Mouse (Mus musculus): ENCODE data around the gene Tecr. TPM values are rescaled to one million over a fixed set of nuclear protein-coding genes. Genes with fewer than 3 reads are reported as not detected.
A peak's percentile ranks its signal among the peaks of the same experiment; 100 is the strongest.

Gene Tecr
- total and polyA plus RNA-seq, 3 experiments = 111 to 199 (median 171) TPM

GRCm38 (mm10) chr8:83619568-83620285, 12.0 kb upstream of the Tecr start:
- Histone ChIP-seq H3K4me3 (replicated peaks in 1 of 3; ENCODE audit: low read depth in 2 of 3, low read length in 2 of 3, poor library complexity in 1 of 3) (no peak overlapping the region), H3K9ac (ENCODE audit: insufficient read depth, low read depth) (no peak overlapping the region), H3K9me3 (replicated peaks; ENCODE audit: low read length) (peaks cover 2% of the 10 kb centered on the region), H3K79me2 (replicated peaks; ENCODE audit: control insufficient read depth, extremely low read depth, insufficient read depth, poor library complexity, severe bottlenecking) (no peaks in the 10 kb centered on the region), H3K36me3 (replicated peaks in 1 of 2; ENCODE audit: control insufficient read depth in 1 of 2, insufficient read depth in 1 of 2, low read length in 1 of 2) (no peaks in the 10 kb centered on the region), H3K4me1 (ENCODE audit: control insufficient read depth in 1 of 2, insufficient read depth in 2 of 2) (peaks cover 15 to 35% of the 10 kb centered on the region in 2 experiments), H3K27me3 (replicated peaks) (no peaks in the 10 kb centered on the region), H3K4me2 (ENCODE audit: insufficient read depth, low read depth, poor library complexity, severe bottlenecking) (no peak overlapping the region), H3K27ac (ENCODE audit: insufficient read depth, low read depth) (no peak overlapping the region)
- DNase-seq (ENCODE audit: extremely low read depth) = no peak
- dilution Hi-C loops (cut with MboI; ENCODE audit: extremely low pct_ligation_motif_present, extremely low pct_unique_long_range_greater_than_20kb, low sequenced_read_pairs) = no loop called here
- in situ Hi-C loops (cut with MboI; ENCODE audit: low pct_ligation_motif_present, low pct_unique_long_range_greater_than_20kb, low sequenced_read_pairs) = no loop called here
- 0 out of 2 replicates have a peak, but pooled peaks have one; percentile 25 for TF ChIP-seq BHLHE40 (IDR thresholded peaks at IDR 0.05; ENCODE audit: low read depth, low read length)
- TF ChIP-seq HCFC1 (IDR thresholded peaks at IDR 0.05; ENCODE audit: low read depth, low read length) = no peak
- TF ChIP-seq MAFK (IDR thresholded peaks at IDR 0.05; ENCODE audit: insufficient replicate concordance, low read length) = no peak
- peak; percentile 34; the same call in 1 of the 2 replicates for TF ChIP-seq JUN (IDR thresholded peaks at IDR 0.05; ENCODE audit: insufficient read depth, low read depth, low read length)
- 0 out of 2 replicates have a peak, but pooled peaks have one; percentile 13 for TF ChIP-seq IRF4 (IDR thresholded peaks at IDR 0.05; ENCODE audit: low read depth, low read length)
- TF ChIP-seq EP300 (IDR thresholded peaks at IDR 0.05; ENCODE audit: low read length) = peak; percentile 44; the same call in 1 of the 2 replicates
- peak; percentile 40; the same call in 1 of the 2 replicates for TF ChIP-seq ETS1 (conservative IDR thresholded peaks at IDR 0.05; ENCODE audit: low read depth, low read length)
- no peak for TF ChIP-seq POLR2A (IDR thresholded peaks at IDR 0.05; ENCODE audit: low read depth, low read length)

GRCm38 (mm10) chr8:83618566-83618965, 10.8 kb upstream of the Tecr start:
- H3K27me3 ChIP-seq (replicated peaks) = no peaks in the 10 kb centered on the region
- H3K4me1 ChIP-seq (ENCODE audit: control insufficient read depth in 1 of 2, insufficient read depth in 2 of 2) = peaks cover 8 to 28% of the 10 kb centered on the region in 2 experiments
- no peak for DNase-seq (ENCODE audit: extremely low read depth)
- in situ Hi-C loops (cut with MboI; ENCODE audit: low pct_ligation_motif_present, low pct_unique_long_range_greater_than_20kb, low sequenced_read_pairs) = no loop called here
- TF ChIP-seq JUN (IDR thresholded peaks at IDR 0.05; ENCODE audit: insufficient read depth, low read depth, low read length) (no peak), CHD2 (IDR thresholded peaks at IDR 0.05; ENCODE audit: low read length) (no peak), POLR2A (IDR thresholded peaks at IDR 0.05; ENCODE audit: low read depth, low read length) (no peak)
- H3K4me3 ChIP-seq (replicated peaks in 1 of 3; ENCODE audit: low read depth in 2 of 3, low read length in 2 of 3, poor library complexity in 1 of 3) = no peak overlapping the region
- dilution Hi-C loops (cut with MboI; ENCODE audit: extremely low pct_ligation_motif_present, extremely low pct_unique_long_range_greater_than_20kb, low sequenced_read_pairs) = no loop called here
- H3K79me2 ChIP-seq (replicated peaks; ENCODE audit: control insufficient read depth, extremely low read depth, insufficient read depth, poor library complexity, severe bottlenecking) = no peaks in the 10 kb centered on the region
- H3K36me3 ChIP-seq (replicated peaks in 1 of 2; ENCODE audit: control insufficient read depth in 1 of 2, insufficient read depth in 1 of 2, low read length in 1 of 2) = peaks cover 0 to 7% of the 10 kb centered on the region in 2 experiments
- H3K9me3 ChIP-seq (replicated peaks; ENCODE audit: low read length) = peaks cover 2% of the 10 kb centered on the region
- no peak overlapping the region for H3K27ac ChIP-seq (ENCODE audit: insufficient read depth, low read depth)
- H3K4me2 ChIP-seq (ENCODE audit: insufficient read depth, low read depth, poor library complexity, severe bottlenecking) = no peak overlapping the region
- H3K9ac ChIP-seq (ENCODE audit: insufficient read depth, low read depth) = no peak overlapping the region

GRCm38 (mm10) chr8:83617111-83617510, 9.3 kb upstream of the Tecr start:
- Histone ChIP-seq H3K9me3 (replicated peaks; ENCODE audit: low read length) (peaks cover 2% of the 10 kb centered on the region), H3K27ac (ENCODE audit: insufficient read depth, low read depth) (no peak overlapping the region), H3K9ac (ENCODE audit: insufficient read depth, low read depth) (no peak overlapping the region), H3K79me2 (replicated peaks; ENCODE audit: control insufficient read depth, extremely low read depth, insufficient read depth, poor library complexity, severe bottlenecking) (no peaks in the 10 kb centered on the region), H3K27me3 (replicated peaks) (no peaks in the 10 kb centered on the region), H3K36me3 (replicated peaks in 1 of 2; ENCODE audit: control insufficient read depth in 1 of 2, insufficient read depth in 1 of 2, low read length in 1 of 2) (peaks cover 8 to 17% of the 10 kb centered on the region in 2 experiments), H3K4me3 (replicated peaks in 1 of 3; ENCODE audit: low read depth in 2 of 3, low read length in 2 of 3, poor library complexity in 1 of 3) (no peak overlapping the region), H3K4me2 (ENCODE audit: insufficient read depth, low read depth, poor library complexity, severe bottlenecking) (no peak overlapping the region), H3K4me1 (ENCODE audit: control insufficient read depth in 1 of 2, insufficient read depth in 2 of 2) (peaks cover 2 to 15% of the 10 kb centered on the region in 2 experiments; a peak in 3 of 4 replicates)
- DNase-seq (ENCODE audit: extremely low read depth) = no peak
- dilution Hi-C loops (cut with MboI; ENCODE audit: extremely low pct_ligation_motif_present, extremely low pct_unique_long_range_greater_than_20kb, low sequenced_read_pairs) (no loop called here), in situ Hi-C loops (cut with MboI; ENCODE audit: low pct_ligation_motif_present, low pct_unique_long_range_greater_than_20kb, low sequenced_read_pairs) (no loop called here)
- TF ChIP-seq USF2 (conservative IDR thresholded peaks at IDR 0.05; ENCODE audit: low read depth, low read length) (no peak), USF1 (IDR thresholded peaks at IDR 0.05; ENCODE audit: low read depth, low read length) (no peak), MXI1 (IDR thresholded peaks at IDR 0.05; ENCODE audit: low read depth, low read length) (no peak), NELFE (IDR thresholded peaks at IDR 0.05; ENCODE audit: low read depth, low read length) (no peak), ELF1 (IDR thresholded peaks at IDR 0.05; ENCODE audit: low read depth, low read length) (no peak), IRF4 (IDR thresholded peaks at IDR 0.05; ENCODE audit: low read depth, low read length) (no peak), SIN3A (IDR thresholded peaks at IDR 0.05; ENCODE audit: low read length) (no peak)

Measured in CH12.LX (cell line).